Mouse (Mus musculus): Measurements from ENCODE around the gene Plscr2. TPM values are rescaled to one million over a fixed set of nuclear protein-coding genes. Genes with fewer than 3 reads are reported as not detected.

The Plscr2 gene
- polyA plus RNA-seq, 1 experiment from 2014 or later = 2.8 TPM

DNA sequence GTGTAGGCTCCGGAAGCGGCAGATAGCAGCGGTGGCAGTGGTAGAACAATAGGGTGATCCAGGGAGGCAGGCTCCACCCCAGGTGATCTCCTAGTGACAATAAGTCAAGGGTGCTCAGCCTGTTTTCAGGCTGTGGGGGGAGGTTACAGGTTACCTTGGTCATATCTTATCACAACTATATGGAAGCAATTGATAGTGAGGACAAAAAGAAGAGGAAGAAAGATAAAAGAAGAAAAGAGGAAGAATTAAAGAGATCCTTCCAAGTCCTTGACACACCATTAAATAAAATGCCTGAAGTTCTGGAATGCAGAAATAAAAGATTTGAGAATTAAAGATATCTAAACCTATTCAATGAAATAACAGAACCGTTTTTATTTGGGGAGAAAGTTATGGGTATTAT is 51.4 kb downstream of the Plscr2 start:
- H3K27me3 ChIP-seq (replicated peaks; ENCODE audit: control insufficient read depth, insufficient read depth, low read length) = no peaks in the 10 kb centered on the region
- WGBS = 80% methylated on average over 4 of the region's 4 CpGs
- no peaks in the 10 kb centered on the region for H3K4me1 ChIP-seq (replicated peaks; ENCODE audit: control insufficient read depth, insufficient read depth, low read length)
- H3K9ac ChIP-seq (ENCODE audit: low read depth, low read length) = no peak overlapping the region
- no peaks in the 10 kb centered on the region for H3K36me3 ChIP-seq (ENCODE audit: control insufficient read depth, insufficient read depth)
- no peak for ATAC-seq
- no peaks in the 10 kb centered on the region for H3K9me3 ChIP-seq (ENCODE audit: control insufficient read depth)
- no peak overlapping the region for H3K27ac ChIP-seq (ENCODE audit: low read depth, low read length)
- no peak overlapping the region for H3K4me3 ChIP-seq (ENCODE audit: low read depth, low read length)
- TF ChIP-seq CTCF (IDR thresholded peaks at IDR 0.05; ENCODE audit: low read depth) = no peak
- H3K4me2 ChIP-seq (replicated peaks; ENCODE audit: low read depth) = no peak overlapping the region

DNA sequence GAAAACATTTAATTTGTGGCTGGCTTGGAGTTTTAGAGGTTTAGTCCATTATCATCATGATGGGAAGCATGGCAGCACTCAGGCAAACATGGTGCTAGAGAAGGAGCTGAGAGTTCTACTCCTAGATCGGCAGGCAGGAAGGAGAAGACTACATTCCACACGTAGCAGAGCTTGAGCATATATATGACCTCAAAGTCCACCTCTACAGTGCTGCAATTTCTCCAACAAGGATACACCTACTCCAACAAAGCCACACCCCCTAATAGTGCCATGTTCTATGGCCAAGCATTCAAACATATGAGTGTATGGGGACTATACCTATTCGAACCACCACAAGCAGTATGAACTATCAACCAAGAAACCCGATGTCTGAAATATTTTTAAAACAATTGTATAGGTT is 56.0 kb downstream of the Plscr2 start:
- Histone ChIP-seq H3K4me3 (ENCODE audit: low read depth, low read length) (no peak overlapping the region), H3K4me2 (replicated peaks; ENCODE audit: low read depth) (no peak overlapping the region), H3K27ac (ENCODE audit: low read depth, low read length) (no peak overlapping the region), H3K36me3 (ENCODE audit: control insufficient read depth, insufficient read depth) (no peaks in the 10 kb centered on the region), H3K27me3 (replicated peaks; ENCODE audit: control insufficient read depth, insufficient read depth, low read length) (no peaks in the 10 kb centered on the region), H3K4me1 (replicated peaks; ENCODE audit: control insufficient read depth, insufficient read depth, low read length) (no peaks in the 10 kb centered on the region), H3K9ac (ENCODE audit: low read depth, low read length) (no peak overlapping the region), H3K9me3 (ENCODE audit: control insufficient read depth) (no peaks in the 10 kb centered on the region)
- peak; percentile 73; the same call in 1 of the 2 replicates for ATAC-seq
- 73% methylated on average over 4 of the region's 4 CpGs for WGBS
- no peak for TF ChIP-seq CTCF (IDR thresholded peaks at IDR 0.05; ENCODE audit: low read depth)

DNA sequence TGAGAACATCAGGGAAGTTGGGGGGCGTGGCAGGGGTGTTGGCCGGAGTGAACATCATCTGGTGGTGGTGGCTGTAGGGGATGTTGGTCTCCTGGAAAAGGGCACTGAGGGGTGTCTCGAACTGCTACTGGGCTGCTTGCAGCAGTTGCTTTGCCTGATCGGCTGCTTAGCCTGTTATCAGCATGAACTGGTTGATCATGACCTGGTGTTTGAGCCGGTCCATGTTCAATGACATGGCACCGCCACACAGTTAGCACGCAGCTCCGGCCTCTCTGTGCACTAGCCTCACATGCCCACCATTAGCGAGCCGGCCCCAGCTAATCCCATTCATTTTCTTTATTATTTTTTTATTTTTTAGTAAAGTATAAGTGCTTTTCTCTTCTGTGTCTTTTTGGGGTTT is 59.4 kb downstream of the Plscr2 start:
- no peak overlapping the region for H3K4me3 ChIP-seq (ENCODE audit: low read depth, low read length)
- no peaks in the 10 kb centered on the region for H3K36me3 ChIP-seq (ENCODE audit: control insufficient read depth, insufficient read depth)
- no peaks in the 10 kb centered on the region for H3K27me3 ChIP-seq (replicated peaks; ENCODE audit: control insufficient read depth, insufficient read depth, low read length)
- no peak overlapping the region for H3K4me2 ChIP-seq (replicated peaks; ENCODE audit: low read depth)
- 96% methylated on average over 10 of the region's 10 CpGs for WGBS
- no peak overlapping the region for H3K9ac ChIP-seq (ENCODE audit: low read depth, low read length)
- no peak for TF ChIP-seq CTCF (IDR thresholded peaks at IDR 0.05; ENCODE audit: low read depth)
- no peak overlapping the region for H3K27ac ChIP-seq (ENCODE audit: low read depth, low read length)
- ATAC-seq = no peak
- H3K9me3 ChIP-seq (ENCODE audit: control insufficient read depth) = no peaks in the 10 kb centered on the region
- peaks cover 7% of the 10 kb centered on the region for H3K4me1 ChIP-seq (replicated peaks; ENCODE audit: control insufficient read depth, insufficient read depth, low read length)

DNA sequence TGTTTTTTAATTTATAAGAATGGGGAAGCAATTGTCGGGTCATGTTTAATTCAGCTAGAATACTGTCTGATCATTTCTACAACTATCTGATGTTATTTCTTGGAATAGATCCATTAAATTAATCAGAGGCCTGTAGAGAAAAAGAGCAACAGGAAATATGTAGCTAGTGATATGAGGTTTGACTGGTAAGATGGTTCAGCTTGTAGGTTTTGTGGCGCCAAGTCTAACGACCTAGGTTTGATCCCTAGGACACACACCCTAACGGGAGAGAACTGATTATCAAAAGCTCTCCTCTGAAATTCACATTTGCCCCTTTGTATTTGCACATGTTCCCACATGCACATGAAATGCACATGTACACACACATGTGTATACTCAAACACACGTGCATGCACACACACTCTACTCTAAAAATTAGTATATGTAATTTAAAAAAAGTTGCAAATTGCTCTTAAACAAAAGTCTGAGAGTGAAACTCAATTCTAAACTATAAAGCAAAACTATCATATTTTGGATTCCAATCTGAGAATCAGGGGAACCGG is 59.9 kb downstream of the Plscr2 start:
- Histone ChIP-seq H3K4me3 (ENCODE audit: low read depth, low read length) (no peak overlapping the region), H3K4me2 (replicated peaks; ENCODE audit: low read depth) (no peak overlapping the region), H3K36me3 (ENCODE audit: control insufficient read depth, insufficient read depth) (no peaks in the 10 kb centered on the region), H3K9ac (ENCODE audit: low read depth, low read length) (no peak overlapping the region), H3K27me3 (replicated peaks; ENCODE audit: control insufficient read depth, insufficient read depth, low read length) (no peaks in the 10 kb centered on the region), H3K27ac (ENCODE audit: low read depth, low read length) (no peak overlapping the region), H3K4me1 (replicated peaks; ENCODE audit: control insufficient read depth, insufficient read depth, low read length) (peaks cover 7% of the 10 kb centered on the region), H3K9me3 (ENCODE audit: control insufficient read depth) (no peaks in the 10 kb centered on the region)
- 84% methylated on average over 6 of the region's 6 CpGs for WGBS
- TF ChIP-seq CTCF (IDR thresholded peaks at IDR 0.05; ENCODE audit: low read depth) = no peak
- no peak for ATAC-seq

DNA sequence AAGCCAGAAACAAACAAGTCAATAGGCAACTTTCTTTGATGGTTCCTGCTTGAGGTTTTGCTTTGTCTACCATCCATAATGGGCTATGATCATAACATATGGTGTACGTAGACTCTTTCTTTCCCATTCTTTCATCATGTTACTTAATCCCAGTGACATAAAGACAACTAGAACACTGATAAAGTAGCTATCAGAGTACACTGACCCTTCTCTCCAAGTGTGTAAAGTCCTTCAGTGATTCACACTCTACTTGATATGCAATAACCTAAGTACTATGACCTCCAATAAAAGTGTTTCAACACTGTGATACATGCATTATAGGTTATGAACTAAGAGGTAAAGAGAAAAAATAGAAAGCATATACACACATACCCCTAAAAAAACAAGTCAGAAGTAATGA is 61.7 kb downstream of the Plscr2 start:
- no peaks in the 10 kb centered on the region for H3K27me3 ChIP-seq (replicated peaks; ENCODE audit: control insufficient read depth, insufficient read depth, low read length)
- TF ChIP-seq CTCF (IDR thresholded peaks at IDR 0.05; ENCODE audit: low read depth) = no peak
- H3K36me3 ChIP-seq (ENCODE audit: control insufficient read depth, insufficient read depth) = no peaks in the 10 kb centered on the region
- no peak overlapping the region for H3K4me3 ChIP-seq (ENCODE audit: low read depth, low read length)
- peaks cover 7% of the 10 kb centered on the region for H3K4me1 ChIP-seq (replicated peaks; ENCODE audit: control insufficient read depth, insufficient read depth, low read length)
- peak overlapping the region; percentile 31; the same call in 1 of the 2 replicates for H3K27ac ChIP-seq (ENCODE audit: low read depth, low read length)
- WGBS = 58% methylated on average over 1 of the region's 1 CpGs
- H3K4me2 ChIP-seq (replicated peaks; ENCODE audit: low read depth) = no peak overlapping the region
- H3K9me3 ChIP-seq (ENCODE audit: control insufficient read depth) = no peaks in the 10 kb centered on the region
- no peak overlapping the region for H3K9ac ChIP-seq (ENCODE audit: low read depth, low read length)
- ATAC-seq = peak; percentile 96

DNA sequence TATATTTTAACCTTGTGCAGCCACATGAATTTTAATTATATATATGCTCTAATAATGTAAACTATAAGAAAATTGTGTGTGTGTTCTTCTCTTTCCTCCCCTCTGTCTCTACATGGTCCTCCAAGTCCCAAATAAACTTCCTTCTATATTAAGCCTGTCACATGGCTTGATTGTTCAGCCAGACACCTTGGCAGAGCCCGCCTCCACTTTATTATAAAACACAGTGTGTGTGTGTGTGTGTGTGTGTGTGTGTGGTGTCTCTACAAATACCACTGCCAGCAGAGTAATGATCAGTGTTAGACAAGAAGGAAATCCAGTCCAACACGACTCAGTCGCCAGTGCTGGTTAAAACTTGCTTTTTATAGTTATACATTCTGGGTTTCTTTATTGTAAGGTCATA is 62.3 kb downstream of the Plscr2 start:
- WGBS = 60% methylated on average over 3 of the region's 3 CpGs
- no peak for ATAC-seq
- Histone ChIP-seq H3K4me1 (replicated peaks; ENCODE audit: control insufficient read depth, insufficient read depth, low read length) (peaks cover 7% of the 10 kb centered on the region), H3K27me3 (replicated peaks; ENCODE audit: control insufficient read depth, insufficient read depth, low read length) (no peaks in the 10 kb centered on the region), H3K4me3 (ENCODE audit: low read depth, low read length) (no peak overlapping the region), H3K4me2 (replicated peaks; ENCODE audit: low read depth) (no peak overlapping the region), H3K9me3 (ENCODE audit: control insufficient read depth) (no peaks in the 10 kb centered on the region), H3K9ac (ENCODE audit: low read depth, low read length) (no peak overlapping the region), H3K36me3 (ENCODE audit: control insufficient read depth, insufficient read depth) (no peaks in the 10 kb centered on the region), H3K27ac (ENCODE audit: low read depth, low read length) (no peak overlapping the region)
- TF ChIP-seq CTCF (IDR thresholded peaks at IDR 0.05; ENCODE audit: low read depth) = no peak

DNA sequence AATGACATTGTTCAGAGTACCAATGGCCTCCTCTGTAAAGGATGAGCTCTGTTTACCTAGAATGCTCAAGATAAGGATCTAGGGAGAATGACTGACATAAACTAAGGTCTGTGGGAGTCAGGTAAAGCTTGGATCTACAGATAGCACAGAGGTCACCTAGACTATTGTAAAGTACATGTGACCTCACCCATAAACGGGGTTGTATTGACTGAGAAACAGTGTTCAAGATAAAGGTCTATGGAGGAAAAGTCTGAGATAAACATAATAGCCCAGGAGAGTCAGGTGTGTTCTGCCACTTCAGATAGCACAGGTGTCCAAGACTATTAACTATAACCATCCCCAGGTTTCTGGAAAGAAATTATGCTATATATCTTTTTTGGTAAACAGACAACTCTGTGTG is 63.6 kb downstream of the Plscr2 start:
- Histone ChIP-seq H3K9ac (ENCODE audit: low read depth, low read length) (no peak overlapping the region), H3K27me3 (replicated peaks; ENCODE audit: control insufficient read depth, insufficient read depth, low read length) (no peaks in the 10 kb centered on the region), H3K9me3 (ENCODE audit: control insufficient read depth) (no peaks in the 10 kb centered on the region), H3K4me2 (replicated peaks; ENCODE audit: low read depth) (no peak overlapping the region), H3K4me3 (ENCODE audit: low read depth, low read length) (no peak overlapping the region), H3K4me1 (replicated peaks; ENCODE audit: control insufficient read depth, insufficient read depth, low read length) (peaks cover 7% of the 10 kb centered on the region), H3K27ac (ENCODE audit: low read depth, low read length) (no peak overlapping the region), H3K36me3 (ENCODE audit: control insufficient read depth, insufficient read depth) (no peaks in the 10 kb centered on the region)
- TF ChIP-seq CTCF (IDR thresholded peaks at IDR 0.05; ENCODE audit: low read depth) = no peak
- ATAC-seq = peak; percentile 70
- WGBS = 21% methylated on average over 1 of the region's 1 CpGs

Small RNA genes within 50 kb of the gene (microRNA-seq; reads per million reads assigned to microRNA genes)
- not detected for gene Mir6386

Other genes starting within 250 kb of the Plscr2 start
- gene Plscr5, start 82.7 kb upstream of the Plscr2 start, polyA plus RNA-seq (2015; fragmentation: Nextera tagmentation; extraction: Ambion mirVana) = not detected in 2 replicates
- 152 TPM in 2 replicates for gene Plscr1, start 25.9 kb upstream of the Plscr2 start, polyA plus RNA-seq (2015; fragmentation: Nextera tagmentation; extraction: Ambion mirVana)
- gene 1700057G04Rik, start 33.8 kb downstream of the Plscr2 start, polyA plus RNA-seq (2015; fragmentation: Nextera tagmentation; extraction: Ambion mirVana) = not detected in 2 replicates
- 4.3 and 4.6 TPM in 2 replicates for gene Plscr4, start 181.8 kb downstream of the Plscr2 start, polyA plus RNA-seq (2015; fragmentation: Nextera tagmentation; extraction: Ambion mirVana)

Measured in intestine, postnatal 0 days (tissue).